Mouse (Mus musculus) myocyte (in vitro differentiated cells): Measurements from ENCODE around the gene Chl1. TPM values are rescaled to one million over a fixed set of nuclear protein-coding genes. Genes with fewer than 3 reads are reported as not detected.

Source experiments
- H3K27me3 ChIP-seq: one replicate; pipeline ENCODE4 v1.6.1; 2011; ENCODE audit not compliant: control insufficient read depth, insufficient read depth, insufficient read length
- H3K36me3 ChIP-seq: one replicate; pipeline ENCODE4 v1.6.1; 2011; ENCODE audit not compliant: control insufficient read depth, insufficient read depth
- H3K4me2 ChIP-seq: one replicate; pipeline ENCODE4 v1.6.1; 2011; ENCODE audit warnings: low read depth, control low read depth
- H3K4me3 ChIP-seq: one replicate; pipeline ENCODE4 v1.5.1; 2011; ENCODE audit warnings: mild to moderate bottlenecking, control low read depth, moderate library complexity
- H3K79me2 ChIP-seq: one replicate; pipeline ENCODE4 v1.6.1; 2011; ENCODE audit not compliant: control insufficient read depth, insufficient read depth
- H3ac ChIP-seq: one replicate; pipeline ENCODE4 v1.6.1; 2011; ENCODE audit not compliant: control insufficient read depth, insufficient read length
- CEBPB ChIP-seq: IDR thresholded peaks from 2 replicates; pipeline ENCODE4 v1.6.1; 2011; ENCODE audit warnings: mild to moderate bottlenecking, moderate library complexity; ENCODE audit not compliant: poor library complexity, insufficient read depth, severe bottlenecking
- E2F4 ChIP-seq: IDR thresholded peaks from one replicate; pipeline ENCODE4 v1.6.1; 2011; ENCODE audit warnings: mild to moderate bottlenecking, control low read depth, moderate library complexity; ENCODE audit not compliant: insufficient read depth
- MAX ChIP-seq: IDR thresholded peaks from one replicate; pipeline ENCODE4 v1.6.1; 2011; ENCODE audit warnings: low read depth, mild to moderate bottlenecking, control low read depth
- MYOD1 ChIP-seq, 3 experiments: IDR thresholded peaks; one replicate each; pipeline ENCODE4 v1.6.1; 2011; ENCODE audit warnings: control low read depth in 2 of 3, low read depth in 2 of 3, mild to moderate bottlenecking in 2 of 3, moderate library complexity in 1 of 3; ENCODE audit not compliant: insufficient read length in 2 of 3, control insufficient read depth in 1 of 3
- MYOG ChIP-seq, 3 experiments: IDR thresholded peaks; one replicate each; pipeline ENCODE4 v1.6.1; 2011; ENCODE audit warnings: control low read depth in 2 of 3, low read depth in 2 of 3, mild to moderate bottlenecking in 2 of 3; ENCODE audit not compliant: insufficient read length in 2 of 3, control insufficient read depth in 1 of 3, insufficient read depth in 1 of 3
- POLR2A ChIP-seq: IDR thresholded peaks from one replicate; pipeline ENCODE4 v1.6.1; 2011; ENCODE audit warnings: low read depth, mild to moderate bottlenecking, control low read depth, moderate library complexity; ENCODE audit not compliant: insufficient read length
- POLR2AphosphoS2 ChIP-seq: IDR thresholded peaks from one replicate; pipeline ENCODE4 v1.6.1; 2011; ENCODE audit warnings: low read depth, control low read depth; ENCODE audit not compliant: insufficient read length
- REST ChIP-seq: IDR thresholded peaks from one replicate; pipeline ENCODE4 v1.6.1; 2011; ENCODE audit warnings: mild to moderate bottlenecking, control low read depth, moderate library complexity; ENCODE audit not compliant: insufficient read depth, insufficient read length
- SRF ChIP-seq: IDR thresholded peaks from one replicate; pipeline ENCODE4 v1.6.1; 2011; ENCODE audit warnings: low read depth; ENCODE audit not compliant: control insufficient read depth, insufficient read length
- TCF12 ChIP-seq: IDR thresholded peaks from one replicate; pipeline ENCODE4 v1.6.1; 2011; ENCODE audit warnings: mild to moderate bottlenecking, control low read depth; ENCODE audit not compliant: poor library complexity, insufficient read depth, severe bottlenecking
- TCF3 ChIP-seq: IDR thresholded peaks from one replicate; pipeline ENCODE4 v1.6.1; 2011; ENCODE audit warnings: low read depth, control low read depth; ENCODE audit not compliant: insufficient read length
- USF1 ChIP-seq: IDR thresholded peaks from one replicate; pipeline ENCODE4 v1.6.1; 2011; ENCODE audit warnings: low read depth, mild to moderate bottlenecking, control low read depth, moderate library complexity
- polyA plus RNA-seq: library from polyadenylated mRNA; unstranded; fragments of >200 nt; fragmentation: generic; extraction: Trizol; gene quantifications from one replicate; pipeline ENCODE4 v1.2.1, GENCODE M21; 2012; ENCODE audit warnings: missing spikeins

Chl1 gene
- polyA plus RNA-seq, 1 experiment = not detected

DNA sequence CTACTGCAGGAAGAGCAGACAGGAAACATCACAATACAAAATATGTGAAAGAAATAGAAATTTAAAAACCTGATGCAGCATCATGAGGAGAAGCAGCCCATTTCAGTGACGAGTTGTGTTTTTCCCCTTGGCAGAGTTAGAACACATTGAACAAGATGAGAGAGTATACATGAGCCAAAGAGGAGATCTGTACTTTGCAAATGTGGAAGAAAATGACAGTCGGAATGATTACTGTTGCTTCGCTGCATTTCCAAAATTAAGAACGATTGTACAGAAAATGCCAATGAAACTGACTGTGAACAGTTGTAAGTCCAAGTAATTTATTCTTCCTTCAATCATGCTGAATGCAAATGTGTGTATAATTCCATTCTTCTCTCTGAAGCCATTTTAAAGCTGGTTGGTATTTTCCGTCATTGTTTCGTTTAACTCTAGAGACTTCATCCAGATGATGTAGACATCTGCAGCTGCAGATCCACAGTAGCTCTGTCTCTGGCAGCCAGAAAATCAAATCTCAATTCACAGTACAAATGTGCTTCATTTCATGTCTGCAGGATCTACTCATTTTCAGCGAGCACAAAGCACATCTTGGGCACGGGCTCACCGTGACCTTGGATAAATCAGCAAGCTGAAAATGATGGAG is 155.4 kb downstream of the Chl1 start:
- Histone ChIP-seq H3K79me2 (no peaks in the 10 kb centered on the region), H3K4me3 (no peak overlapping the region), H3K36me3 (no peaks in the 10 kb centered on the region), H3K27me3 (no peaks in the 10 kb centered on the region), H3K4me2 (no peak overlapping the region), H3ac (no peak overlapping the region)
- TF ChIP-seq TCF3 = no peak
- no peak for TF ChIP-seq E2F4
- TF ChIP-seq POLR2AphosphoS2 = no peak
- TF ChIP-seq MAX = no peak
- TF ChIP-seq POLR2A = no peak
- TF ChIP-seq CEBPB = no peak
- no peak for TF ChIP-seq USF1
- TF ChIP-seq REST = no peak
- TF ChIP-seq MYOD1 (IDR thresholded peaks at IDR 0.05; ENCODE audit: control insufficient read depth in 1 of 3, insufficient read length in 2 of 3, low read depth in 2 of 3) = no peak
- TF ChIP-seq SRF = no peak
- TF ChIP-seq MYOG (IDR thresholded peaks at IDR 0.05; ENCODE audit: control insufficient read depth in 1 of 3, insufficient read depth in 1 of 3, insufficient read length in 2 of 3, low read depth in 2 of 3) = no peak
- TF ChIP-seq TCF12 = no peak

DNA sequence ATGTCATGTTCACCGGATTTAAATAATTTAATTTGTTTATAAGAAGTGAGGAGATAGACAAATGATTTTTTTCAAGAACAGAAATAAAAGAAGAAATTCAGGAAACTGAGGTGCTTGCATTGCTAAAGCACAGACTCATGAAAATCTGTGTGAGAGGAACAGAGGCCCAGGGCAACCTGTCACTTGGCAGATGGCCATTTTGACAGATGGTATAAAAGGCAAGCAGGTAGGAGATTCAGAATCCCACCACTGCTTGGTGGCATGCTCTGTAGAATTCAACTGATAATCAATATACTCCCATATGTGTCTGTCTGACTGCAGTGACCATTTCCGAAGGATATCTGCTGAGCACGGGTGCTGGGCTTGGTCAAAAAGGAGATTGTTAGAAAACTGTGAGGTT is 162.7 kb downstream of the Chl1 start:
- Histone ChIP-seq H3K79me2 (no peaks in the 10 kb centered on the region), H3K4me3 (no peak overlapping the region), H3K36me3 (no peaks in the 10 kb centered on the region), H3ac (no peak overlapping the region), H3K4me2 (no peak overlapping the region), H3K27me3 (no peaks in the 10 kb centered on the region)
- TF ChIP-seq CEBPB (no peak), MYOG (IDR thresholded peaks at IDR 0.05; ENCODE audit: control insufficient read depth in 1 of 3, insufficient read depth in 1 of 3, insufficient read length in 2 of 3, low read depth in 2 of 3) (no peak), SRF (no peak), USF1 (no peak), TCF12 (no peak), E2F4 (no peak), MAX (no peak), MYOD1 (IDR thresholded peaks at IDR 0.05; ENCODE audit: control insufficient read depth in 1 of 3, insufficient read length in 2 of 3, low read depth in 2 of 3) (no peak), TCF3 (no peak), POLR2A (no peak), POLR2AphosphoS2 (no peak), REST (no peak)

DNA sequence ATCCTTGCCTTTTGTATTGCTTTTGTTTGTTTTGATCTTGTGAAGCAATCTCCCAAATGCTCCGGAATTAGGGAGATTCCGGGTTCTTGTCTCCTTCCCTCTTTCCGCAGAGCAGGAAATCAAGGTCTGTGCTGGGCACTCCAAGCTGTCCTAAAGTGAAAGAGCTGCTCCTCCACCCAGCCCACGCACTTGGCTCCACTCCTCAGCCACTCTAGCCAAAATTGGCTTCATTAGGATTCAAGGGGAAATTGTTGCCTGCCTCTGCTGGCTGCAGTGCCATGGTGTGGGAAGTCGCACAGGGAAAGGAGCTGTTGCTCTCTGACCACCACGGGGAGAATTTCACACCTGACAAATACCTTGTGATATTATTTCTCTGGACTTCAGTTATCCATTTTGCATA is 163.9 kb downstream of the Chl1 start:
- Histone ChIP-seq H3K27me3 (no peaks in the 10 kb centered on the region), H3K36me3 (no peaks in the 10 kb centered on the region), H3K4me2 (no peak overlapping the region), H3K79me2 (no peaks in the 10 kb centered on the region), H3ac (no peak overlapping the region), H3K4me3 (no peak overlapping the region)
- no peak for TF ChIP-seq SRF
- TF ChIP-seq USF1 = no peak
- no peak for TF ChIP-seq E2F4
- no peak for TF ChIP-seq MYOD1 (IDR thresholded peaks at IDR 0.05; ENCODE audit: control insufficient read depth in 1 of 3, insufficient read length in 2 of 3, low read depth in 2 of 3)
- TF ChIP-seq MYOG (IDR thresholded peaks at IDR 0.05; ENCODE audit: control insufficient read depth in 1 of 3, insufficient read depth in 1 of 3, insufficient read length in 2 of 3, low read depth in 2 of 3) = no peak
- TF ChIP-seq POLR2A = no peak
- TF ChIP-seq MAX = no peak
- TF ChIP-seq CEBPB = no peak

DNA sequence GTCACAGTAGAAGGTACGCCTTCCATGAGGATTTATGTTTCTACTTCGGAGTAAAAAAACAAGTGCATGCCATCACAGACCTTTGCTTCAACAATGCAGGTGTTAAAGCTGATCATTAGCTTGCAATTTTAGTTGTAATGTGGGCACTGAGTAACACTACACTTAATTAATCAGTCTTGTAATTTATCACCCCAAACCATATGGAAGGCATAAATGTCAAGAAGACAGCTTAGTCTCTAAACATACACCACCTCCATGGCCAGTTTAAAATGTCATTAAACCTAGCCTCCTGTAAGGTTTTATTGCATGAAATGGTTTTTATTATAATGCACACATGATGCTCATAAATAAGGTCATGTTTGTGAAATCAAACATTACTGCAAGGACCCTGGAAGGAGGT is 164.8 kb downstream of the Chl1 start:
- H3K36me3 ChIP-seq = no peaks in the 10 kb centered on the region
- H3K27me3 ChIP-seq = no peaks in the 10 kb centered on the region
- no peaks in the 10 kb centered on the region for H3K79me2 ChIP-seq
- no peak overlapping the region for H3K4me2 ChIP-seq
- H3K4me3 ChIP-seq = no peak overlapping the region
- TF ChIP-seq MYOG (IDR thresholded peaks at IDR 0.05; ENCODE audit: control insufficient read depth in 1 of 3, insufficient read depth in 1 of 3, insufficient read length in 2 of 3, low read depth in 2 of 3) (no peak), CEBPB (no peak), E2F4 (no peak), TCF12 (no peak), MYOD1 (IDR thresholded peaks at IDR 0.05; ENCODE audit: control insufficient read depth in 1 of 3, insufficient read length in 2 of 3, low read depth in 2 of 3) (no peak), MAX (no peak), SRF (no peak), POLR2A (no peak), REST (no peak), USF1 (no peak), POLR2AphosphoS2 (no peak), TCF3 (no peak)
- H3ac ChIP-seq = no peak overlapping the region

DNA sequence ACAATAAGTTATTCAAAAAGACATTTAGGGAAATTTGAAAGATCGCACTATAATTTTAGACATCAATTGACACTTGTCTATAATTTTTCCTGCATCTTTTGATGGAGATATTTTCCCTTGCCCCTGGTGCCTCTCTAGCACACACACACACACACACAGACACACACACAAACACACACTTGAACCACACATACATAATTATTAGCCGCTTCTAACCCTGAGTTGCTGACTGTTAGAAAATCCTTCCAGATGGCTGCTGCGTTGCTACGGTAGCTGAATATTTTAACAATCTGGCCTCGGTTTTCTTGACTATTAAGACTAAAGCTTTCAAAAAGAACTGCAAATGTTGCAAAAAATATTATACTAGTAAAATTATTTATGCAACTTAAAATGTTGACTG is 166.3 kb downstream of the Chl1 start:
- Histone ChIP-seq H3ac (no peak overlapping the region), H3K79me2 (no peaks in the 10 kb centered on the region), H3K36me3 (no peaks in the 10 kb centered on the region), H3K4me2 (no peak overlapping the region), H3K4me3 (no peak overlapping the region), H3K27me3 (no peaks in the 10 kb centered on the region)
- TF ChIP-seq POLR2A (no peak), SRF (no peak), MAX (no peak), TCF3 (no peak), USF1 (no peak), MYOG (IDR thresholded peaks at IDR 0.05; ENCODE audit: control insufficient read depth in 1 of 3, insufficient read depth in 1 of 3, insufficient read length in 2 of 3, low read depth in 2 of 3) (no peak), CEBPB (no peak), POLR2AphosphoS2 (no peak), MYOD1 (IDR thresholded peaks at IDR 0.05; ENCODE audit: control insufficient read depth in 1 of 3, insufficient read length in 2 of 3, low read depth in 2 of 3) (no peak), REST (no peak), E2F4 (no peak), TCF12 (no peak)
